Mouse (Mus musculus): Measurements from ENCODE around the gene Ghrhr. TPM values are rescaled to one million over a fixed set of nuclear protein-coding genes. Genes with fewer than 3 reads are reported as not detected.
A peak's percentile ranks its signal among the peaks of the same experiment; 100 is the strongest.

Ghrhr gene
- polyA plus RNA-seq, 2 experiments, result 0.02 TPM; not detected in 1

DNA sequence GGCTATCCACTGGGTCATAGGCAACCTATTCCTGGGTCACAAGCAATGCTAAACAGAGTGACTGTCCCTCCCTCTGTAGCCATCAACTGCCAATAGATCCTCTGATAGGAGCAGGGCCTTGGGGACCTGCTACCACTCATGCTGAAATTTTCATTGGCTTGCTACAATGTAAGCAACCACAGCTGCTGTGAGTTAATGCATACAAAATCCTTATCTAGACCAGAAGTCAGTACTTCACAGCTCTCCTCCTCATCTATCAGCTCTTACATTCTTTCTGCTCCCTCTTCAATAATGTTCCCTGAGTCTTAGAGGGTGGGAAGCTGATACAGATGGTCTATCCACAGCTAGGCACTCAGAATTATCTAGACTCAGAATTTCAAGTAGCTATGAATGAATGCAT is 9.0 kb upstream of the Ghrhr start:
- no peak overlapping the region for H3K4me3 ChIP-seq (ENCODE audit: insufficient read depth in 1 of 2, low read depth in 2 of 2, low read length in 2 of 2)
- H3K9ac ChIP-seq (replicated peaks), result no peak overlapping the region
- no peaks in the 10 kb centered on the region for H3K9me3 ChIP-seq (ENCODE audit: control insufficient read depth, low read length)
- no peaks in the 10 kb centered on the region for H3K36me3 ChIP-seq (replicated peaks; ENCODE audit: control insufficient read depth, insufficient read depth, low read depth)
- peaks cover 32 to 41% of the 10 kb centered on the region in 2 experiments for H3K4me1 ChIP-seq (replicated peaks; ENCODE audit: control insufficient read depth in 2 of 2, insufficient read depth in 2 of 2, low read length in 1 of 2)
- DNase-seq (ENCODE audit: low read depth in 3 of 3, low spot score in 3 of 3) (peak in 1 of 3 experiments; percentile 49), ATAC-seq (ENCODE audit: insufficient read depth) (peak; percentile 90)
- no peak for TF ChIP-seq CTCF (IDR thresholded peaks at IDR 0.05; ENCODE audit: low read depth)
- TF ChIP-seq EP300 (IDR thresholded peaks at IDR 0.05; ENCODE audit: low read depth), result peak; percentile 79
- H3K27me3 ChIP-seq (ENCODE audit: control insufficient read depth, insufficient read depth, low read length), result no peaks in the 10 kb centered on the region
- peak overlapping the region; percentile 72 for H3K27ac ChIP-seq
- H3K4me2 ChIP-seq (ENCODE audit: low read depth), result no peak overlapping the region

- ATAC-seq (ENCODE audit: insufficient read depth) (peak; percentile 68), DNase-seq (ENCODE audit: low read depth in 3 of 3, low spot score in 3 of 3) (peak; percentile 54 to 57 (median 55))
- Histone ChIP-seq H3K9ac (replicated peaks) (peak overlapping the region; percentile 25), H3K36me3 (replicated peaks; ENCODE audit: control insufficient read depth, insufficient read depth, low read depth) (no peaks in the 10 kb centered on the region), H3K9me3 (ENCODE audit: control insufficient read depth, low read length) (no peaks in the 10 kb centered on the region), H3K27ac (peak overlapping the region; percentile 66), H3K4me1 (replicated peaks; ENCODE audit: control insufficient read depth in 2 of 2, insufficient read depth in 2 of 2, low read length in 1 of 2) (peaks cover 31% of the 10 kb centered on the region in 2 experiments), H3K27me3 (ENCODE audit: control insufficient read depth, insufficient read depth, low read length) (no peaks in the 10 kb centered on the region), H3K4me2 (ENCODE audit: low read depth) (peak overlapping the region; percentile 34), H3K4me3 (ENCODE audit: insufficient read depth in 1 of 2, low read depth in 2 of 2, low read length in 2 of 2) (no peak overlapping the region)
- TF ChIP-seq EP300 (IDR thresholded peaks at IDR 0.05; ENCODE audit: low read depth), result peak; percentile 77
- no peak for TF ChIP-seq CTCF (IDR thresholded peaks at IDR 0.05; ENCODE audit: low read depth)
- WGBS (ENCODE audit: insufficient replicate concordance), result 7% methylated on average over 6 of the region's 6 CpGs
These were observed 5.3 kb upstream of the Ghrhr start for GRCm38 (mm10) chr6:55370831-55371230.

- ATAC-seq (ENCODE audit: insufficient read depth), result no peak
- Histone ChIP-seq H3K9ac (replicated peaks) (no peak overlapping the region), H3K4me3 (ENCODE audit: insufficient read depth in 1 of 2, low read depth in 2 of 2, low read length in 2 of 2) (no peak overlapping the region), H3K27ac (no peak overlapping the region), H3K9me3 (ENCODE audit: control insufficient read depth, low read length) (no peaks in the 10 kb centered on the region), H3K36me3 (replicated peaks; ENCODE audit: control insufficient read depth, insufficient read depth, low read depth) (no peaks in the 10 kb centered on the region), H3K4me1 (replicated peaks; ENCODE audit: control insufficient read depth in 2 of 2, insufficient read depth in 2 of 2, low read length in 1 of 2) (peaks cover 0 to 8% of the 10 kb centered on the region in 2 experiments; a peak in 2 of 4 replicates), H3K4me2 (ENCODE audit: low read depth) (no peak overlapping the region), H3K27me3 (ENCODE audit: control insufficient read depth, insufficient read depth, low read length) (no peaks in the 10 kb centered on the region)
- no peak for DNase-seq (ENCODE audit: low read depth in 3 of 3, low spot score in 3 of 3)
- TF ChIP-seq EP300 (IDR thresholded peaks at IDR 0.05; ENCODE audit: low read depth) (no peak), CTCF (IDR thresholded peaks at IDR 0.05; ENCODE audit: low read depth) (no peak)
- 71% methylated on average over 5 of the region's 5 CpGs for WGBS (ENCODE audit: insufficient replicate concordance)
These were observed 416 bp downstream of the Ghrhr start for GRCm38 (mm10) chr6:55376511-55376910.

DNA sequence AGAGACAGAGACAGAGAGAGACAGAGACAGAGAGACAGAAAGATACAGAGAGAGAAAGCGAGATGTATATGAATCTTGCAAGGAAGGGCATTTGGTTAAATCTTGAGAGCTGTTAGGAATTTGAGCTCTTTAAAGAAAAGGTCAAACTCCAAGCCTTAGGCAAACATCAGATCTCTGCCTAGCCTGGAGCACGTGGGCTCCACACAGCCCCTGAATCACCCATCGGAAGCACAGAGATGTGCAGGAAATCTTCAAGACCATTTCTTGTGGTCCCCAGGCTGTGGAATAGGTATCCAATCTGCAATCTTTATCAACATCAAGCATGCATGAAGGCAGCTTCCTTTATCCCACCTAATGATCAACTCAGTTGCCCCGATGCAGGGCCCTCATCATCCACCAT is 1.4 kb downstream of the Ghrhr start:
- TF ChIP-seq CTCF (IDR thresholded peaks at IDR 0.05; ENCODE audit: low read depth), result no peak
- no peak for TF ChIP-seq EP300 (IDR thresholded peaks at IDR 0.05; ENCODE audit: low read depth)
- Histone ChIP-seq H3K27ac (no peak overlapping the region), H3K9ac (replicated peaks) (no peak overlapping the region), H3K27me3 (ENCODE audit: control insufficient read depth, insufficient read depth, low read length) (no peaks in the 10 kb centered on the region), H3K4me3 (ENCODE audit: insufficient read depth in 1 of 2, low read depth in 2 of 2, low read length in 2 of 2) (no peak overlapping the region), H3K9me3 (ENCODE audit: control insufficient read depth, low read length) (no peaks in the 10 kb centered on the region), H3K4me1 (replicated peaks; ENCODE audit: control insufficient read depth in 2 of 2, insufficient read depth in 2 of 2, low read length in 1 of 2) (peaks cover 0 to 10% of the 10 kb centered on the region in 2 experiments; a peak in 2 of 4 replicates), H3K4me2 (ENCODE audit: low read depth) (no peak overlapping the region), H3K36me3 (replicated peaks; ENCODE audit: control insufficient read depth, insufficient read depth, low read depth) (no peaks in the 10 kb centered on the region)
- no peak for ATAC-seq (ENCODE audit: insufficient read depth)
- 58% methylated on average over 4 of the region's 4 CpGs for WGBS (ENCODE audit: insufficient replicate concordance)
- DNase-seq (ENCODE audit: low read depth in 3 of 3, low spot score in 3 of 3), result no peak

- 29% methylated on average over 3 of the region's 3 CpGs for WGBS (ENCODE audit: insufficient replicate concordance)
- ATAC-seq (ENCODE audit: insufficient read depth), result peak; percentile 45
- TF ChIP-seq CTCF (IDR thresholded peaks at IDR 0.05; ENCODE audit: low read depth) (peak; percentile 91), EP300 (IDR thresholded peaks at IDR 0.05; ENCODE audit: low read depth) (no peak)
- no peak overlapping the region for H3K4me2 ChIP-seq (ENCODE audit: low read depth)
- no peak overlapping the region for H3K4me3 ChIP-seq (ENCODE audit: insufficient read depth in 1 of 2, low read depth in 2 of 2, low read length in 2 of 2)
- H3K27ac ChIP-seq, result no peak overlapping the region
- no peaks in the 10 kb centered on the region for H3K9me3 ChIP-seq (ENCODE audit: control insufficient read depth, low read length)
- H3K9ac ChIP-seq (replicated peaks), result no peak overlapping the region
- H3K4me1 ChIP-seq (replicated peaks; ENCODE audit: control insufficient read depth in 2 of 2, insufficient read depth in 2 of 2, low read length in 1 of 2), result peaks cover 0 to 13% of the 10 kb centered on the region in 2 experiments; a peak in 3 of 4 replicates
- H3K36me3 ChIP-seq (replicated peaks; ENCODE audit: control insufficient read depth, insufficient read depth, low read depth), result no peaks in the 10 kb centered on the region
- DNase-seq (ENCODE audit: low read depth in 3 of 3, low spot score in 3 of 3), result peak; percentile 38 to 58 (median 45)
- no peaks in the 10 kb centered on the region for H3K27me3 ChIP-seq (ENCODE audit: control insufficient read depth, insufficient read depth, low read length)
These were observed 3.7 kb downstream of the Ghrhr start for GRCm38 (mm10) chr6:55379641-55380335.
